Mouse (Mus musculus): Measurements from ENCODE around the gene C6.

Gene C6

DNA sequence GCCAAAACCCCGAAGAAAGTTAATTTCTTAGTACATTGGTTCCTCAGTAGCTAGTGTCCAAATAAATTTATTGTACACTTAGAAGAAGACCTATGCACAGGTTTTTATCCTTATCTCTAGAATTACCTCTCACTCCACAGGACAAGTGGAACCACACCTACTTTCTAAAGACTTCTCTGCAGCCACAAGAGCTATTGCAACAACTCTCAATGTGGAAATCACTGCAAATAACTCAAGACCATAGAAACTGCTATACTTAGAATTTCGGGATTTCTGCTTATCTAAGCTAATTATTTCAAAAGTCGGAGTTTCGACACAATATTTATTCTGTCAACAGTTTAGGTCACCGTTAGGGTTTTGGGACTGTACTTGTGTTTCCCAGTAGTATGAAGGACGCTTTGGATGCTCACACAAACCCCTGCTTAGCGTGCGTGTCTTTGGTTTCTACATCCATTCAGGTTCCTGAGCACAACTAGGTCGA lies at the start of gene C6:
Gene C6, plus strand, starts transcription at position 346 of the 481 bp plus-strand sequence.
- DNase-seq (ENCODE audit: low spot score): no peak

DNA sequence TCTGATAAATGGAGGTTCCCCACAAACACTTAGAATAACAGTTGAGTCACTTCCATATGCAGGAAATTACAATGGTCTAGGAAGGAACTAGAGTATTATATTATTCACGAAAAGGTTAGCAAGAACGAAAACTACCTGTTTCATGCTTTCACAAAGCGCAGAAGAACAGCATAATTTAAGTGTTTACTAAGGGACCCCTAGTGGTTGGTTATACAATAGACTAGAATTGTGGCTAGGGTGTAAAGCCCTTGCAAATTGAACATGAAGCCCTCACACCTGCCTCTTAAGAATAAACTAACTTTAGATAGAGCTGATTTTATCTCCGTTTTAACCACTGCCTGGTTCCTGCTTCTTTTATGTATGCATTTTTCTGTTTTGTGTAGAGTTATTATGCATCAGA lies 29.4 kb upstream of the C6 start:
- no peak for DNase-seq (ENCODE audit: low spot score)

DNA sequence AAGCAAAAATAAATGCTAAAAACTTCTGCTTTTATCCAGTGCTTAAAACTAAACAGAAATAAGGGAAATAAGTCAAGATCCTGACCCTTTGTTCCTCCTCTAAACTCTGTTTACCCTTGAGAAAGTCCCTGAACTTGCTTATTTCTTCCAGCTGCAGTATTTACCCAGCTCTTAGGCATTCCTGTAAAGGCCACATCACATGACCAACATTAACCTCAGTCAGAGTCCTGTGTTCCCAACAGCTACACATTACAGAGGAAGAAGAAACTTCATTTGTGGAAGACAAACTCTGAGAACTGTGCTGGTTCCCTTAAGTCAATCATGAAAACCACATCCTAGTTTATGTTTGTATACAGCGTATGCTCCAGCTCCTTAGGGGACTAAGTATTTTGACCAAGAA lies 7.2 kb downstream of the C6 start:
- DNase-seq (ENCODE audit: low spot score): no peak

- no peak for DNase-seq (ENCODE audit: low spot score)
Measured at GRCm38 (mm10) chr15:4734996-4735609, 8.1 kb downstream of the C6 start.

- no peak for DNase-seq (ENCODE audit: low spot score)
Measured at GRCm38 (mm10) chr15:4747656-4748055, 20.7 kb downstream of the C6 start.

DNA sequence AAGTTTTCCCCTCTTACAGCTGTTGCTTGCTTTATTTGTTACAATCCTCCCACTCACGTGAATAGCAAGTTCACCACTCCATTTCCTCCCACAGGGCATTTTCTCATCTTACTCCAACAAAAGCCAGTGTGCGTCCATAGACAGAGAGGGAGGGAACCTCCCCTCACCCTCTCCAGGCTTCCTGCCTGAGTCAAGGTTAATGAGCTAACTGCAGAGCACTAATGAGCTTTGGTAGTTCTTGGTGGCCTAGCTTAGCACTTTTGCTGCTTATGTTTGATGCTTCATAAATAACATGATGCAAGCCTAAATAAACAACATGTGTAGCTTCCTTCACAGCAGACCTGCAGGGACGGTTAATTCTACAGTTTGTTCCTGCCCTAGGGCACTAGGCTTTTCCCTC lies 63.4 kb downstream of the C6 start:
- no peak for DNase-seq (ENCODE audit: low spot score)

- DNase-seq (ENCODE audit: low spot score): no peak
Measured at GRCm38 (mm10) chr15:4796861-4797260, 69.9 kb downstream of the C6 start.

GRCm38 (mm10) chr15:4804256-4804655 lies 77.3 kb downstream of the C6 start:
- DNase-seq (ENCODE audit: low spot score): no peak

GRCm38 (mm10) chr15:4808131-4808530 lies 81.2 kb downstream of the C6 start:
- DNase-seq (ENCODE audit: low spot score): no peak

DNA sequence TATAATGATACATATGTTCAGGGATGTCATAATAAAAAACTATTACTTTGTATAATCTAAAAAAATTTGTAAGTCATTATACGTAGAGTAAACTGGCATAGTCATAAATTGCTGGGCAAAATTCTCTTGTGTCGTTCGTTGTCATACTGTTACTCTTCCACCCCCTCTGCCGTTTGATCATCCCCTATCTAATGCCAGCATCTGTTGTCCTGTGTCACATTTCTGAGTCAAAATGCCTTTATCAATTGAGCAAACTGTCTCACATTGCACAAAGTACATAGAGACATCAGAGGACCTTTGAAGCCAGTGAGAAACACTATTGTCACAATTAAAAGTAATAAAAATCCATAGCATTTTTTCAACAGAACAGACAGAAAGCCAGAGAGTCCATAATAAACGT lies 88.0 kb downstream of the C6 start:
- no peak for DNase-seq (ENCODE audit: low spot score)

DNA sequence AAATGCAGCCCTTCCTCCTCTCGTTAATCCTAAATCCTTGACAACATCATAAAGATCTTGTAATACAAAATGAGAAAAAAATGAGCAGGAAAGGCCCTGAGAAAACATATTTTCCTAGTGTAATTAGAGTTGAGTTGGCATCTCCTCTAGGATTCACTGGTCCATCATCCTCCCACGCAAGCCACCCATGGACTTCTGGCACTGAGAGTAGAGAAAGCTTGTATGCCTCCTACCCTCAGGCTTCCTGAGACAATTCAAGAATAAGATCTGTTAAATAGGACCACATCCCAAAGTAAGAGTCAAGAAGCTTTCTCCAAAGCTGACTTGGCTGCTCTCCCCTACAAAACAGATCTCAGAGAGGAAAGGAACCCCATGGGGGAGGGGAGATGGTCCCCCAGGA lies 88.7 kb downstream of the C6 start:
- DNase-seq (ENCODE audit: low spot score): no peak

DNA sequence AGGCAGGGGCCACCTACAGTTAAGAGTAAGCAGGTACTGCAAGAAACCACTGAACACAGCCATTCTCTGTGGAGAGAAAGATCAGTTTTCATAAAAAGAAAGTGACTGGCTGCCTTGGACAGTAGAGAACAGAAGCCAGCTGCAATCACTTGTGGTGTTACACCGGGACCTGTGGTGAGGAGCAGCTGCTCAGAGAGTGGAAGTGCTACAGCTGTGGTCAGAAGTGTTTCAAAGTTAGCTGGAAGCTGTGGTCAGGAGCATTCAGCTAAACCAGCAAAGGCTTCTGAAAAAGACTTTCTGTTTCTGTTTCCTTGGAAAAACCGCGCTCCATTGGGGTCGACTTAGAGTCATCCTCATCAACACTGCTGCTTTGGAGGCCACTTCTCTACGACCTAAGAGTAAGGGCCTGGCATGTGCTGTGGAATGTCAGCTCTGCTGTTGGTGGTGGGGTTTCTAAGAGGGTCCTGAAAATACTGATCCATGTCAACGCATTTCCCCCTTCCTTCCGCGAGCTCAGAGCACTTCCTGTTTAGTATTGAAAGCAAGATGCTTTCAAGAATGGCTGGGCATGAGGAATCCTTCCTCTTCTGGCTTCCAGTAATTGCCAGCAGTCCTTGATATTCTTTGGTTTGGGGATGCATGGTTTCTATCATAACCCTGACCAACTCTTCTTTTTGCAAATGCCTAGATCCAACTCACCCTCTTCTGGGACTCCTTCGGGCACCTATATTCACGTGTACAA lies 89.9 kb downstream of the C6 start:
- DNase-seq (ENCODE audit: low spot score): no peak

- no peak for DNase-seq (ENCODE audit: low spot score)
Measured at GRCm38 (mm10) chr15:4818437-4818836, 91.5 kb downstream of the C6 start.

DNA sequence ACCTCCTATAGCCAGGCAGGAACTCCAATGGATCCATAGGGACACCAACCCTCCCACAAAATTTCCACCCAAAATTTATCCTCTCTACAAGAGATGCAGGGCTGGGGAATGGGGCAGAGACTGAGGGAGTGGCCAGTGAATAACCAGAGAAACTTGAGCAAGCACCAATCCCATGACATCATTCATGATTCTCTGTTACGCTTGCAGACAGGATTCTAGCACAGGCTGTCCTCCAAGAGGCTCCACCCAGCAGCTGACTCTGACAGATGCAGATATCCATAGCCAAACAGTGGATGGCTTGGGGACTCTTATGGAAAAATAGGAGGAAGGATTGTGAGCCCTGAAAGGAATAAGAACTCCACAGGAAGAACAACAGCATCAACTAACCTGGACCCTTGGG lies 94.2 kb downstream of the C6 start:
- no peak for DNase-seq (ENCODE audit: low spot score)

GRCm38 (mm10) chr15:4821824-4822223 lies 94.8 kb downstream of the C6 start:
- no peak for DNase-seq (ENCODE audit: low spot score)

DNA sequence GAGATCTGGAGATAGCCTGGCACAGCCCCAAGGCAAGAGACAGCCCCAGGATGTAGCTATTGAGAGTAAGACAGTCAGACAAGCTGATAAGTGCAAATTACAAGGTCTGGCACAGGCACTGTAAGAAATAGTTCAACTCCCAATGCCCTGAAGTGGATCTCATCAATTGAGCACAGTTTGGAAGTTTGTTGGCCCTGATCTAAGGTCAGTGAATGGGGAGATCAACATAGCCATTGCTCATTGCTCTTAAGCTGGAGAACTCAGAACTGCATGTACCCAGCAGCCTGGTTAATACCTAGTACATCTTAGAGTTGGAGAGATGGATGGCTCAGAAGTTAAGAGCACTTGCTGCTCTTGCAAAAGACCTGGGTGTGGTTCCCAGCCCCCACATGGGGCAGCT lies 100.8 kb downstream of the C6 start:
- no peak for DNase-seq (ENCODE audit: low spot score)

DNA sequence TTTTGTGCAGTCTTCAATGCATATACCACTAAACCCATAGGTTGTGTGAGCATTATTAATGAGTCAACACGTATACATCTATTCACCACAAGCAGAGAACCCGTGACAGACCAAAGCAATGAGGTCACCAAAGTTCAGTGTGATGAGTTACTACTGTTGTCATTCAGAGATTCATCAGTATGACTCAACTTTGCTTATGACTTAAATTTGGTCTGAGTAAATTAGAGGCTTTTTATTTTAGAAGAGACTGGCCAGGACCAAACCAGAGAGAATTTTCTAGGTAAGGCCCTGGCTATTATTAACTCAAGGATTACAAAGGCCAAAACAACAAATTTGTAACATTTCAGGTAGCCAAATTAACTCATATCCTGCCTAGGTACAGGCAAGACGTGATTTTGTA lies 109.4 kb downstream of the C6 start:
- DNase-seq (ENCODE audit: low spot score): no peak

GRCm38 (mm10) chr15:4850015-4850414 lies 123.0 kb downstream of the C6 start:
- DNase-seq (ENCODE audit: low spot score): no peak
